Comparison of ENCODE assay signal across 12 mouse cellular contexts in genomic region chr12:116028095-116028494, GRCm38 (mm10). TPM values are rescaled to one million over a fixed set of nuclear protein-coding genes. Genes with fewer than 3 reads are reported as not detected.
DNase-seq lines count a peak whose midpoint lies in the region; ATAC-seq and TF ChIP-seq lines count a peak whose summit lies in the region.
"Had no signal": no experiment of that assay in that cellular context is flagged by ENCODE, and none has a peak within 500 bp of the region (broad histone marks: within the 10 kb centered on the region; RNA-seq: fewer than 3 reads in every experiment).

No protein-coding gene starts in this region.

- WGBS in kidney, postnatal 0 days, result 56% methylated on average over 2 of the region's 2 CpGs
- WGBS in forebrain, embryonic 15.5 days, result 65% methylated on average over 2 of the region's 2 CpGs

- H3K9ac ChIP-seq in kidney, postnatal 0 days (ENCODE audit: low read depth, low read length), result no peak overlapping the region
- H3K9ac ChIP-seq in forebrain, embryonic 15.5 days (replicated peaks), result no peak overlapping the region

- H3K27me3 ChIP-seq in kidney, postnatal 0 days (ENCODE audit: insufficient read depth, low read length), result no peaks in the 10 kb centered on the region
- no peaks in the 10 kb centered on the region for H3K27me3 ChIP-seq in forebrain, embryonic 15.5 days

- H3K27ac ChIP-seq in kidney, postnatal 0 days, result no peak overlapping the region
- H3K27ac ChIP-seq in forebrain, embryonic 15.5 days (replicated peaks), result no peak overlapping the region
- H3K27ac ChIP-seq: macrophage had no signal

- no peak overlapping the region for H3K4me3 ChIP-seq in kidney, postnatal 0 days (replicated peaks; ENCODE audit: low read depth, low read length)
- H3K4me3 ChIP-seq in forebrain, embryonic 15.5 days, result no peak overlapping the region

- peak; percentile 32 for DNase-seq in kidney, postnatal 0 days (ENCODE audit: low spot score)
- DNase-seq in kidney, adult 8-10 months, result no peak
- peak; percentile 51 for DNase-seq in CD4-positive helper T cell, adult 2 months (ENCODE audit: low read depth, low spot score)
- peak; percentile 1 for DNase-seq in Muller cell, postnatal 12 days (ENCODE audit: inconsistent ontology term)
- DNase-seq in ovary, postnatal 14 days (ENCODE audit: low spot score), result no peak
- DNase-seq in adrenal gland, adult 2 months, result no peak
- DNase-seq: adrenal gland, adult 8-10 months; layer of hippocampus, postnatal 36 days; thymus, postnatal 36 days had no signal

- H3K9me3 ChIP-seq in kidney, postnatal 0 days (replicated peaks; ENCODE audit: low read length), result no peaks in the 10 kb centered on the region
- H3K9me3 ChIP-seq in forebrain, embryonic 15.5 days, result no peaks in the 10 kb centered on the region

- H3K4me2 ChIP-seq in kidney, postnatal 0 days (ENCODE audit: low read length), result no peak overlapping the region
- no peak overlapping the region for H3K4me2 ChIP-seq in forebrain, embryonic 15.5 days (replicated peaks)

- no peaks in the 10 kb centered on the region for H3K36me3 ChIP-seq in kidney, postnatal 0 days (ENCODE audit: insufficient read depth, low read length)
- no peaks in the 10 kb centered on the region for H3K36me3 ChIP-seq in forebrain, embryonic 15.5 days

- ATAC-seq in kidney, postnatal 0 days (replicated peaks; ENCODE audit: low FRiP score, low read depth), result no peak
- peak; percentile 86 for ATAC-seq in granulocyte monocyte progenitor cell, adult 5-6 weeks (replicated peaks; ENCODE audit: poor library complexity, severe bottlenecking)
- ATAC-seq in forebrain, embryonic 15.5 days (replicated peaks), result no peak

- TF ChIP-seq CTCF in kidney, postnatal 0 days (IDR thresholded peaks at IDR 0.05; ENCODE audit: low read depth), result peak; percentile 76

- no peaks in the 10 kb centered on the region for H3K4me1 ChIP-seq in kidney, postnatal 0 days (replicated peaks; ENCODE audit: insufficient read depth, low read length)
- H3K4me1 ChIP-seq in forebrain, embryonic 15.5 days, result no peaks in the 10 kb centered on the region

RNA-seq across cellular contexts. Expression of gene Zfp386, which starts 19.4 kb away (rescaled TPM):
- polyA plus RNA-seq in kidney, postnatal 0 days (2015; fragmentation: Nextera tagmentation; extraction: Ambion mirVana), result 47.0 and 47.5 TPM in 2 replicates
- 43.7 and 51.2 TPM in 2 replicates for total RNA-seq in granulocyte monocyte progenitor cell, adult 5-6 weeks (2014; fragmentation: Nextera tagmentation)
- 38.3 and 48.6 TPM in 2 replicates for total RNA-seq in granulocyte monocyte progenitor cell, adult 5-6 weeks (2017)
- total RNA-seq in adrenal gland, adult 2 months (2021), result 10 to 100 TPM; 26.5 to 33.1 TPM
- 1.6 and 1.7 TPM in 2 replicates for polyA plus RNA-seq in adrenal gland, adult 2 months (2012; rRNA removed)
- 64.1 and 69.5 TPM in 2 replicates for polyA plus RNA-seq in forebrain, embryonic 15.5 days (2015; fragmentation: Nextera tagmentation; extraction: Ambion mirVana)

RNA-seq across cellular contexts. Expression of gene Vipr2, which starts 49.4 kb away (rescaled TPM):
- polyA plus RNA-seq in kidney, postnatal 0 days (2015; fragmentation: Nextera tagmentation; extraction: Ambion mirVana), result 0.54 and 0.59 TPM in 2 replicates
- total RNA-seq in granulocyte monocyte progenitor cell, adult 5-6 weeks (2014; fragmentation: Nextera tagmentation), result 1.1 and 3.3 TPM in 2 replicates
- total RNA-seq in granulocyte monocyte progenitor cell, adult 5-6 weeks (2017), result not detected in 2 replicates
- total RNA-seq in adrenal gland, adult 2 months (2021), result under 1 TPM; 0.28 to 0.29 TPM
- 0.22 and 0.38 TPM in 2 replicates for polyA plus RNA-seq in adrenal gland, adult 2 months (2012; rRNA removed)
- 0.43 and 0.60 TPM in 2 replicates for polyA plus RNA-seq in forebrain, embryonic 15.5 days (2015; fragmentation: Nextera tagmentation; extraction: Ambion mirVana)

Comparison
In these comparisons a context has a peak if more than half of its experiments do, and no peak if none do; other contexts are left out.
1. DNase-seq: peak in kidney, postnatal 0 days (single experiment), CD4-positive helper T cell, adult 2 months (single experiment) and Muller cell, postnatal 12 days (single experiment); none in kidney, adult 8-10 months (0 of 2), ovary, postnatal 14 days (single experiment) and adrenal gland, adult 2 months (single experiment).
2. RNA of gene Zfp386, which starts 19.4 kb away (polyA plus RNA-seq): 64.1 to 69.5 TPM in forebrain, embryonic 15.5 days and 47.0 to 47.5 TPM in kidney, postnatal 0 days; 1.6 to 1.7 TPM in adrenal gland, adult 2 months; every median in the first group is over 10 times any median in the second.